Mouse (Mus musculus): Measurements from ENCODE around the gene Olfr1369-ps1. TPM values are rescaled to one million over a fixed set of nuclear protein-coding genes. Genes with fewer than 3 reads are reported as not detected.
A peak's percentile ranks its signal among the peaks of the same experiment; 100 is the strongest.

Olfr1369-ps1 gene
- polyA plus RNA-seq, 1 experiment from 2014 or later: 0.08 TPM

- Histone ChIP-seq H3K4me1 (replicated peaks) (peaks cover 6% of the 10 kb centered on the region; the same call in 1 of the 2 replicates), H3K36me3 (no peaks in the 10 kb centered on the region), H3K9me3 (no peaks in the 10 kb centered on the region), H3K4me2 (peak overlapping the region; percentile 90), H3K27ac (no peak overlapping the region), H3K9ac (peak overlapping the region; percentile 75), H3K4me3 (peak overlapping the region; percentile 63), H3K27me3 (0 out of 2 replicates have a peak, but pooled peaks cover 4% of the 10 kb centered on the region)
- ATAC-seq (ENCODE audit: low FRiP score): no peak
- under 1% methylated on average over 15 of the region's 15 CpGs for WGBS
Observed at GRCm38 (mm10) chr13:21159475-21159819, 48.2 kb downstream of the Olfr1369-ps1 start.

- H3K9me3 ChIP-seq: no peaks in the 10 kb centered on the region
- peak overlapping the region; percentile 63 for H3K4me3 ChIP-seq
- peaks cover 4% of the 10 kb centered on the region; the same call in 1 of the 2 replicates for H3K27me3 ChIP-seq
- peak overlapping the region; percentile 75 for H3K9ac ChIP-seq
- no peaks in the 10 kb centered on the region for H3K36me3 ChIP-seq
- ATAC-seq (ENCODE audit: low FRiP score): peak; percentile 34
- no peak overlapping the region for H3K27ac ChIP-seq
- peaks cover 6% of the 10 kb centered on the region; the same call in 1 of the 2 replicates for H3K4me1 ChIP-seq (replicated peaks)
- under 1% methylated on average over 16 of the region's 16 CpGs for WGBS
- H3K4me2 ChIP-seq: peak overlapping the region; percentile 90
Observed at GRCm38 (mm10) chr13:21160041-21160511, 48.8 kb downstream of the Olfr1369-ps1 start.

GRCm38 (mm10) chr13:21160657-21161590, 49.6 kb downstream of the Olfr1369-ps1 start:
- WGBS: under 1% methylated on average over 32 of the region's 32 CpGs
- Histone ChIP-seq H3K27me3 (peaks cover 12% of the 10 kb centered on the region), H3K4me2 (peak overlapping the region; percentile 90), H3K9ac (peak overlapping the region; percentile 58), H3K4me3 (peak overlapping the region; percentile 63), H3K36me3 (no peaks in the 10 kb centered on the region), H3K9me3 (no peaks in the 10 kb centered on the region), H3K27ac (no peak overlapping the region), H3K4me1 (replicated peaks) (peaks cover 6% of the 10 kb centered on the region; the same call in 1 of the 2 replicates)
- ATAC-seq (ENCODE audit: low FRiP score): peak; percentile 88

- no peak overlapping the region for H3K9ac ChIP-seq
- no peaks in the 10 kb centered on the region for H3K36me3 ChIP-seq
- H3K9me3 ChIP-seq: no peaks in the 10 kb centered on the region
- peak; percentile 41; the same call in 1 of the 2 replicates for ATAC-seq (ENCODE audit: low FRiP score)
- H3K4me3 ChIP-seq: peak overlapping the region; percentile 63
- peaks cover 7% of the 10 kb centered on the region for H3K4me1 ChIP-seq (replicated peaks)
- H3K4me2 ChIP-seq: peak overlapping the region; percentile 90
- H3K27me3 ChIP-seq: peaks cover 14% of the 10 kb centered on the region
- 34% methylated on average over 2 of the region's 2 CpGs for WGBS
- H3K27ac ChIP-seq: no peak overlapping the region
Observed at GRCm38 (mm10) chr13:21161591-21161990, 50.3 kb downstream of the Olfr1369-ps1 start.

GRCm38 (mm10) chr13:21162591-21162990, 51.3 kb downstream of the Olfr1369-ps1 start:
- no peak for ATAC-seq (ENCODE audit: low FRiP score)
- peaks cover 14% of the 10 kb centered on the region for H3K27me3 ChIP-seq
- no peaks in the 10 kb centered on the region for H3K9me3 ChIP-seq
- no peak overlapping the region for H3K4me3 ChIP-seq
- H3K9ac ChIP-seq: no peak overlapping the region
- no peak overlapping the region for H3K4me2 ChIP-seq
- peaks cover 11% of the 10 kb centered on the region for H3K4me1 ChIP-seq (replicated peaks)
- no peaks in the 10 kb centered on the region for H3K36me3 ChIP-seq
- no peak overlapping the region for H3K27ac ChIP-seq
- WGBS: 65% methylated on average over 5 of the region's 5 CpGs

- under 1% methylated on average over 27 of the region's 27 CpGs for WGBS
- Histone ChIP-seq H3K9me3 (no peaks in the 10 kb centered on the region), H3K9ac (peak overlapping the region; percentile 63), H3K27me3 (peaks cover 14% of the 10 kb centered on the region), H3K36me3 (no peaks in the 10 kb centered on the region), H3K27ac (0 out of 2 replicates have a peak overlapping the region, but pooled peaks have one; percentile 36), H3K4me3 (peak overlapping the region; percentile 56), H3K4me2 (peak overlapping the region; percentile 71), H3K4me1 (replicated peaks) (peaks cover 17% of the 10 kb centered on the region)
- ATAC-seq (ENCODE audit: low FRiP score): peak; percentile 47; the same call in 1 of the 2 replicates
Observed at GRCm38 (mm10) chr13:21166936-21167909, 55.9 kb downstream of the Olfr1369-ps1 start.

- peak overlapping the region; percentile 71 for H3K4me2 ChIP-seq
- peaks cover 21% of the 10 kb centered on the region for H3K4me1 ChIP-seq (replicated peaks)
- peak overlapping the region; percentile 63; the same call in 1 of the 2 replicates for H3K9ac ChIP-seq
- no peak for ATAC-seq (ENCODE audit: low FRiP score)
- no peaks in the 10 kb centered on the region for H3K9me3 ChIP-seq
- no peaks in the 10 kb centered on the region for H3K36me3 ChIP-seq
- under 1% methylated on average over 8 of the region's 8 CpGs for WGBS
- H3K27ac ChIP-seq: no peak overlapping the region
- H3K4me3 ChIP-seq: peak overlapping the region; percentile 56
- H3K27me3 ChIP-seq: peaks cover 14% of the 10 kb centered on the region
Observed at GRCm38 (mm10) chr13:21167910-21168300, 56.6 kb downstream of the Olfr1369-ps1 start.

- ATAC-seq (ENCODE audit: low FRiP score): no peak
- Histone ChIP-seq H3K27me3 (peaks cover 14% of the 10 kb centered on the region), H3K9me3 (no peaks in the 10 kb centered on the region), H3K9ac (peak overlapping the region; percentile 63), H3K4me1 (replicated peaks) (peaks cover 27% of the 10 kb centered on the region), H3K27ac (no peak overlapping the region), H3K36me3 (no peaks in the 10 kb centered on the region), H3K4me2 (peak overlapping the region; percentile 71), H3K4me3 (peak overlapping the region; percentile 56)
- WGBS: 0% methylated on average over 16 of the region's 16 CpGs
Observed at GRCm38 (mm10) chr13:21168371-21169011, 57.2 kb downstream of the Olfr1369-ps1 start.

Other genes starting within 250 kb of the Olfr1369-ps1 start
- not detected in 2 replicates for gene Olfr1370, start 36.5 kb upstream of the Olfr1369-ps1 start, polyA plus RNA-seq (2015; fragmentation: Nextera tagmentation; extraction: Ambion mirVana)
- not detected in 2 replicates for gene Olfr263, start 18.2 kb downstream of the Olfr1369-ps1 start, polyA plus RNA-seq (2015; fragmentation: Nextera tagmentation; extraction: Ambion mirVana)
- not detected in 2 replicates for gene Olfr1368, start 34.4 kb downstream of the Olfr1369-ps1 start, polyA plus RNA-seq (2015; fragmentation: Nextera tagmentation; extraction: Ambion mirVana)
- 82.6 and 82.9 TPM in 2 replicates for gene Trim27, start 68.0 kb downstream of the Olfr1369-ps1 start, polyA plus RNA-seq (2015; fragmentation: Nextera tagmentation; extraction: Ambion mirVana)
- gene Gpx5, start 181.2 kb downstream of the Olfr1369-ps1 start, polyA plus RNA-seq (2015; fragmentation: Nextera tagmentation; extraction: Ambion mirVana): not detected in 2 replicates
- gene Gpx6, start 200.6 kb downstream of the Olfr1369-ps1 start, polyA plus RNA-seq (2015; fragmentation: Nextera tagmentation; extraction: Ambion mirVana): not detected in 2 replicates
- gene Olfr1367, start 235.4 kb downstream of the Olfr1369-ps1 start, polyA plus RNA-seq (2015; fragmentation: Nextera tagmentation; extraction: Ambion mirVana): not detected in 2 replicates

Measured in hindbrain, embryonic 13.5 days (tissue).